Mouse (Mus musculus) spleen, adult 18-20 months (tissue): ENCODE results near the gene Rnf217.

ENCODE experiments used
- DNase-seq, 2 experiments: peaks; one replicate each; pipeline ENCODE4 v3.0.0; 2022; ENCODE audit warnings: mixed read lengths in 2 of 2

Gene Rnf217

DNA sequence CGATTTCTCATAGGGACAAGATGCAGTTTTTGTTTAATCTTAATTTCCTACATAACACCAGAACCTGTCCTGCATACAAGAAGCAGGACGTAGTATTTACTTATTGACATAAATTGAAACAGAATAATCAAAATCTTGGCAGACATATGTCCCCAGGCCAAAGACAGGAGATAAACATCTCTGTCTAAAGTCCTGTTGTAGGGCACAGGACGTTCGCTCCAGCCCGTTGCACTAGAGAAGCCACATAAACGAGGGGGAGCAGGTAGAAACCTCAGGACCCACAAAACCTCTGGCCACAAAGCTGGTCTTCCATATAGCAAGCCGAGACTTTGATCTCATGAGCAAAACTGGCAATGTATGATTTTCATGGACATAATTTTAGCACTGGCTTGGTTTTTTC, 57.1 kb downstream of the Rnf217 start:
- DNase-seq, result no peak

DNA sequence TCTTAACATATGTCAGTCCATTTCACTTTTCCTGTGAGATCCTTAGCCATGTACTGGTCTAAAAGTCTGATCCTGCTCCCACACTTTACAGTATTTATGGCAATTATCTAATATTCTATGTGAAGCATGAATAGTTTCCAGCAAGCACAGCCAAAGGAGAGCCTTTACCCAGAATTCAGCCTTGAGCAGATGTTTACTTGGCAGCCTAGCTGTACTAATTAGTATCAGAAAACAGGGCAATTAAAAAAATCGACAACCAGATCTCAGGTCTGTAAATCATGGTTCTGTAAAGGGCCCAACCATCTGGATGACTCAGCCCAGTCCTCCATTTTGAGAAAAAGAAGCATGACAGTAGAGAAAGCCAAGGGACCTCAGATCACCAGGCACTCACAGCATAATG, 57.6 kb downstream of the Rnf217 start:
- DNase-seq, result no peak

DNA sequence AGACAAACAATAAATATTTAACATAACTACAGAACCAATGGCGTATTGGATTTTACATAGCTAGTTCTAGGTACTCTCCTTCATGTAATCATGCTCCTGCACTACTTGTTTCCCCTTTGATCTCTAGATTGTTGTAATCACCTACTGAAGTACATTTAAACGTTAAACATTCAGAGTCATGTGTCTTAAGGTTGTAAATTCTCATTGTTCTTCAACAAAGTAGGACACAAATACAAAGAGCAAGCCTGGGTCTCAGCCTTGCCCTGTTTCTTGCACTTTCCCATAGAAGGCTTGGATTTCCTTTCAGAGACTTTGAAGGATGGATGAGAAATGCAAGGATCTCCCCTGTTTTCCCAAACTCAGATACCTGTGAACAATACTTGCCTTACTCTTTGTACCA, 61.8 kb downstream of the Rnf217 start:
- no peak for DNase-seq

- no peak for DNase-seq
These were observed 64.6 kb downstream of the Rnf217 start for GRCm38 (mm10) chr10:31544149-31544942.

DNA sequence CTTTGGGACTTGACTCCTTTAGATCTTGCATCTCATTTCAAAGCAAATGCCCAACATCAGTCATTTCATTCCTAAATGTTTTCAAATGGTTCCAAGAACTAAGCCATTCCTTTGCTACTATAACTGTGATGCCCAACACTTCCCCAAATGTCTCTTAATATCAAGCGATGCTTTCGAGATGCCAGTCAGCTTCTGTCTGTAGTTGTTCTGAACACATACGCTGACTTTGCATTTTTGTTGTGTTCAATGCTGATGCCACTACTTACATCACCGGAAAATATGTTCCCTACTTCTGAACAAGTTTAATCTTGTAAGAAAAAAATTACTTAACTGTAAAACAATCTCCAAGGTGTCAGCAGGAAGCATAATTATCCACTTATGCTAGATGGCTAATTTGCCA, 68.5 kb downstream of the Rnf217 start:
- DNase-seq, result no peak

DNA sequence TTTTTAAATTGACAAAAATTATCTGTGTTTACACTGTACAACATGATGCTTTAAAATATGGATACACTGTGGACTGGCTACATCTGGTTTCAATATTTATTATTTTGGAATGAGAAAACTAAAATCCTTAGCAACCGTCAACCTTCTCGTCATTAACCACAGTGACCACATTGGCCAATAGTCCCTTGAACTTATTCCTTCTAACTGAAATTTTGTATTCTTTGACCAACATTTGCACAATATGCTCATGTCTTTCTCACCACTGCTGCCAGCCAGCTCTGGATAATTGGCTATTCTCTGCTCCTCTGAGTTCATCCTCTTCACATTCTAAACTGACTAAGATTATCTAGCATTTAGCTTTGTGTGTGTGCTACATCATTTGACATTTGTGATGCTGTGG, 69.6 kb downstream of the Rnf217 start:
- DNase-seq, result no peak

- no peak for DNase-seq
These were observed 70.3 kb downstream of the Rnf217 start for GRCm38 (mm10) chr10:31538721-31539120.

DNA sequence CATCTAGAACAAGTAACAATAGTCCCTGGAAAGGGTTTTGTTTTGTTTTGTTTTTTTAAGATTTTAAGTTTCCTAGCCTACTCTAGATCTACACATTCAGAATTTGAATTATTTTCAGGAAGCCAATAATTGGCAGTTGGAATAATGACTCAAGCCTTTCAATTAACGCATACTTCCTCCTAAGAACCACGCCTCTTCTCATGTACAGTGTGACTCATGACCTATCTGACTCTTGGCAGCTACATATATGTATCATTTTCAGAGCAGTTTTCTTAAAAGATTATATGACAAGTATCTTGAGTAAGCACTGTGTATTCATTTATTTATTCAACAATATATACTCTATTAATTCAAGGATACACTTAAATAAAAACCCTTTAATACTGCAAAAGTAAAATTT, 70.7 kb downstream of the Rnf217 start:
- DNase-seq, result no peak

- DNase-seq, result no peak
These were observed 71.8 kb downstream of the Rnf217 start for GRCm38 (mm10) chr10:31537213-31537612.

- no peak for DNase-seq
These were observed 73.9 kb downstream of the Rnf217 start for GRCm38 (mm10) chr10:31535046-31535445.

DNA sequence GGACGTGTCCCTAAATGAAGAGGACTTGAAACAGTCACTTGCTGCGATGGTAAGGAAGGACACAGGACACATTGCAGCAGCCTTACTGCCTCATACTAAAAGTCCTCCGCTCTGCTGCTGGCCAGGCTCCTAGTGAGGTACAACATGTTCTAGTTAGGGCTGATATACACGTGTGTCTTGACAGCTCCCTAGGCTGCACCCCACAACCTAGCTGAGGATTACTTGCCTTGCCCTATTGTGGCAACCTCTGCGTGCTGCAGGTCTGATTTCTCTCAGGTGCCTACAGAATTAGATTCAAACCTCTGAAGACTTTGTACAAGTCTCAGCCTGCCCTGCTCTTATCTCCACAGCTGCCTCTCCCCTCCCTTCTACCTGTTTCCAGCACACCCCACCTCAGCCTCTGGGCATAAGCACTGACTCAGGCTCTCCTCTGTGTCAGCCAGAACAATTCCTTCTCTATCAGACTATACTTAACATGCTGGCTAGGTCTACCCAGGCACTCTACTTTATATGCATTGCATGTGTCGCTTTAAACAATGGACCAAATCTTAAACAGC, 75.6 kb downstream of the Rnf217 start:
- DNase-seq, result no peak

DNA sequence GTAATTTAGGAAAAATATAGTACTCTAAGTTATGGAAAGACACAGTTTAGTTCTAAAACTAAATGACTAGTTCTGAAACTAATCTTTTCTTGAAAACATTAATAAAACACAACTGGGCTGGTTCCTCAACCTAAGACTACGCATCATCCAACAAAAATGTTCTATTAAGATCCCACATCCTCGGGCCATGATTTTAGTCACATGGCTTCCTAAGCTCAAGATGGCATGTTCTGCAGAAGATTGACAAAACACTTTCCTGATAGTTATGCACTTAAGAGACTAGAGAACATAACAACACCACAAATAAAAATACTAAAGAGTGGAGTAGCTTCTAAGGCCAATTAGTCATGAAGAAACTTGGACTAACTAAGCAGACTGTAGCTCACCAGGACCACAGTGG, 76.2 kb downstream of the Rnf217 start:
- DNase-seq, result no peak

DNA sequence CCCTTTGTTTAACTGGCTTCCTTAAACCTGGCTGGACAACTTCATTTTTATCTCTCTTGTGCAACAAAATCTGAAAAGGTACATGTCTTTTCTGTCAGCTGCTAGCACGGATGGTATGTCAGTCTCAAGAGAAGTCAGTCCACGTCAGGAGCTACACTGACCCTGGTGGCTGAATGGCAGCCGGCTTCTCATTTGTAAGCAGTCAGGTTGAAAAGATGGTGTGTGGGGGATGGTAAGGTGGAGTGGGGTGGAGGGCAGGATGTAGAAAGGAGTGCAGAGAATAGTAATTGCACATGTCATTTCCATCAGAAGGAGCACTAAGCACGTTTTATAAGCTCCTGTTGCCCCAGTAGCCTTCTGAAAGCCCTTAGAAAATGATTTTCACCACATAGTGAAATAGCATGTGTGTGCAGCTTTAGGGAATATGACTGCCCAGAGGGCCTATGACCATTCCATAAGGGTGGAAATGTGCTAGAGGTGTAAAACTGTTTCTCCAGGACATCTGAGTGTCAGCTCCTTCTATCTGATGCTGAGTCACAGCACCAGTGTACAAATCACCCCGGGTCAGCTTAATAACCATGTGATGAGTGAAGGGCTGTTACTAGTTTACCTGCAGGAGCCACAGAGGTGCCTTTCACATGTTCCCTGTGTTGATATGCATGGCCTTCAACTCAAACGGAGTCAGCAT, 80.5 kb downstream of the Rnf217 start:
- DNase-seq, result no peak

GRCm38 (mm10) chr10:31525705-31526104, 83.3 kb downstream of the Rnf217 start:
- no peak for DNase-seq

DNA sequence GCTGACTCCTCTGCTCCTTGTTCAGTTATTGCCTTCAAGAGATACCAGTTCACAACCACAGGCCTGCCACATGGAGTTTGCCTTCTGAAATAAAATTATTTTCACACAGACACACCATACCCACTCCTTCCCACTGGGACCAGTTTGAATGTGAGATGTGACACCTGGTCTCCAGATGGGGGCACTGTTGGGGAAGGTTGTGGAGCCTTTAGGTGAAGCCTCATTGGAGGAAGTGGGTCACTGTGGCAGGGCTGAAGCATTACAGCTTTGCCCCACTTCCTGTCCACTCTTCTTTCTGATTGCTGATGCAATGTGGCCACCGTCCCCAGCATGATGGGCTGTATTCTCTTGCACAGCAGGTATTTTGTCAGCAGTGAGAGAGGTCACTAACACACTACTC, 89.6 kb downstream of the Rnf217 start:
- no peak for DNase-seq

DNA sequence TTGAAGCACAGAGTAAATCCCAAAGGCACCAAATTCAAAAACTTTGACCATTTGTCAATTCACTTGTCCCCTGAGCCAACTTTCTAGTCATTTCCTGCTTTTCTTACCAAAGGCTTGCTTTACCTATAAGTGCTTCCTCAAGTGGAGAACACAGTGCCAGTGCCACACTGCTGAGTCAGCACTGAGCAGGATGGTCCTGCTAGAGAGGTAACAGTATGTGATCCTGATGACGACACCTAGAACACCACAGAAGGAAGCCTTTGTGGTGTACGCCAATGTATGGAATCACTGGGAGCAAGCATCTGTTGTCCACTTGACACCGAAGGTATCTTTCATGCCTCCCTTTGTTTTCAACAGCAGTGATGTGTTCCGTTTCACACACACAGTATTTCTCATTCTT, 90.8 kb downstream of the Rnf217 start:
- DNase-seq, result no peak

- no peak for DNase-seq
These were observed 91.8 kb downstream of the Rnf217 start for GRCm38 (mm10) chr10:31517192-31517591.

DNA sequence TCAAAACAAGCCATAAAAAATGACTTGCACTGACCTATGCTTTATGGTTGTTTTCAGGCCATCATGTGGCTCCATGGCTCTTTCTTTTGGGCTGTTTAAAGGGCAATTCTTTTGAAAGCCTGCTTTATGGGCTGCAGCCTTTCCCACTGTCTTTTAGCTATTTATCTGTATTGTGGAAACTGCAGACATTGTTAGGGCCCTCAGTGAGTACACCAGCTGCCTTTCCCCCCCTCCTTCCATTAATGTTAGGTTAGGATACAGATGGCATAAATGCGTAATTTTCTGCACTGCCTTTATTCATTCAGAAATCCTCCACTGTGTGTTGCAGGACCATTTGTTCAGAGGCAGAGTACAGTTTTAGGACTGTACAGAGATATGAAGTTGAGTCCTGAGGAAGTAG, 93.1 kb downstream of the Rnf217 start:
- no peak for DNase-seq

DNA sequence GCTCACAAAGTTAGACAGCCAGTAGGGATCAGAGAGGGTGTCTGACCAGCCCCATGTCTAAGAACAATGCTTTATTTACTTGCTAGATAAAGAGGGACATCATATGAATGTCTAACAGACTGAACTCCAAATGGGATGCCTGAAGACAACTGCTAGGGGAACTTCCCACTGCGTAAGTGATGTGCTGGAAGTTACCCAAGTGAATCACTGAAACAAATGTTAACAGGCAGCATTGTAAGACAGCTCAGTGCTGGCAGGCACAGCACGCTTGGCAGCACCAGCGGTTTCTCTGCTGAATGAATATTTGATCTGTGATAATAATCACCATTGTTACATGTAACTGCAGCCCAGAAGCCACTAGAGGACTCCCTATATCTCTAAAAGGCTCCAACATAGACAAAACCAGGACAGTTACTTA, 104.8 kb downstream of the Rnf217 start:
- no peak for DNase-seq

DNA sequence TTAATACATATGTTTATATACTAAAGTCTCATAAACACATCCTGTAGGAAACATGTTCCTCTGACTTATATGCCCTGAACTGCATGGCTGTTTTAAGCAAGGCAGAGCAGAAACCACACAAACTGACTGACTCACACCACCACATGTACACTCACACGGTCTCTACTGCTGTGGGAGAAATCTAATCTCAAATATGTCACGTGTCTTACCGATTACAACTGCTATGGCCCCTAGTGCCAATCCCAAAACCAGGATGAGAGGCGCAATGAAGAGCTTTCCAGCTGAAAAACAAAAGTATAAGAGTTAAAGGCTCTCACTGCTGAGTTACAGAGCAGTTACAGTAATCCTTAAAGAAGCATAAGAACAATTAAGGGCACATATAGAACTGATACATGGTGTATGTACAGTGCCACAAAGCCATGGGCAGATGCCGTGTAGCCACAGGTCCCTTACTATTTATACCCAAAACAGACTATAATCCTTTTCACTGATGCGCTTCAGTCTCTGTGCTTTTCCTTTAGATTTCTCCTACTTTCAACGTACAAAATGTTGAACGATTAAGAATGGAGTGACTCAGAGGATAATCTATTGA, 105.3 kb downstream of the Rnf217 start:
- no peak for DNase-seq

GRCm38 (mm10) chr10:31501644-31502043, 107.3 kb downstream of the Rnf217 start:
- DNase-seq, result no peak

DNA sequence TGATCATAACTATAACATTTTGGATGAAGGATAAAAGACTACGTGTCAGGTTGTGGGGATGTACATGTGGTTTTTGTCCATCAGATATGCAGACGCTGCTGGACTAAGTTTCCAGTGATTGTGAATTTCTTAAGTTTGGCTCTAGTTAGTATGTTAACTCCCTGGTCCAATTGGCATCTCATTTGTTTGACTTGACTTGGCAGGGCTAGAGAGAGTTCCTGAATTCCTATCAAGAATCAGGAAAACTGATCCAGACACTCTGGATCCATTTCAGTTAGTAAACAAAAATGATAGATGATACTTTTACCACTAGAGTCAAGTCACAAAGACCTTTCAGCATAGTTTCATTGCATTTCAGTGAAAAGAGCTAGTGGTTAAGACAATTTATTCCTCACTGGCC, 112.1 kb downstream of the Rnf217 start:
- DNase-seq, result no peak

- DNase-seq, result no peak
These were observed 113.2 kb downstream of the Rnf217 start for GRCm38 (mm10) chr10:31495826-31496225.

DNA sequence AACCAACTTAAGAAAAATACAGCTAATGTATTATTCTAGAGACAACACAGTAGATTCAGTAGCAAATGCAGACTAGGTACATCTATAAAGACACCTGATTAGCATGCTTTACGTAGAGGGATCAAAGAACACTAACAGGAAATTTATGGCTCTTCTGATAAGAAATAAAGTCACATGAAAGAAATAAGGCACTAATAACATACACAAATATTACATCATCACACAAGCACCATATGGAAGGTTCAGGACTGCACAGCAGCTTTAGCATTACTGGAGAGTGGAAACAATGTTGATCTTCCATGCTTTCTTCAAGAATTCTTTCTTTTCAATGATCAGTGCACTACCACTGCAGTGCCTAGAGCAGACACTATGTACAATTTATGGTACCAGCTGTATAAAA, 114.7 kb downstream of the Rnf217 start:
- no peak for DNase-seq
